Mouse (Mus musculus): ENCODE results near the gene Kcne3.
A peak's percentile ranks its signal among the peaks of the same experiment; 100 is the strongest.

The Kcne3 gene

DNA sequence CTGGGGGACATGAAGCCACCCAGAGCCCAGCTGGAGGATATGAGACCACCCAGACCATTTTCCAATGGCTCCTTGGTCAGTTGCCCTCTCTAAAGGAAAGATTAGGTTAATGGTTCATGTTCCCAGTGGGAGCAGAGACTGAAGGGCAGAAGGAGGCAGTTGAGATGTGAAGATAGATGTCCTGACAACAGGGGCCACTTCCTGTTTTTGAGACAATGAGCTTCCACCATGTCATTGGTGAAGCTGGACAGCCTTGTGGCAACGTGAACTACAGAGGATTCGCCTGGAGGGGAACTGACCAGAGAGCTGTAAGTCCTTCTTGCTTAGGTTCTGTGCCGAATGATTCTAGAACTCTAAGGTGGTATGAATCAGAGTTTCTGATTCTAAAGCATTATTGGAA is at the start of gene Kcne3:
Kcne3 (plus strand) TSS at position 234 of the 400 bp plus-strand sequence.
- no peak for DNase-seq (ENCODE audit: low spot score)

DNA sequence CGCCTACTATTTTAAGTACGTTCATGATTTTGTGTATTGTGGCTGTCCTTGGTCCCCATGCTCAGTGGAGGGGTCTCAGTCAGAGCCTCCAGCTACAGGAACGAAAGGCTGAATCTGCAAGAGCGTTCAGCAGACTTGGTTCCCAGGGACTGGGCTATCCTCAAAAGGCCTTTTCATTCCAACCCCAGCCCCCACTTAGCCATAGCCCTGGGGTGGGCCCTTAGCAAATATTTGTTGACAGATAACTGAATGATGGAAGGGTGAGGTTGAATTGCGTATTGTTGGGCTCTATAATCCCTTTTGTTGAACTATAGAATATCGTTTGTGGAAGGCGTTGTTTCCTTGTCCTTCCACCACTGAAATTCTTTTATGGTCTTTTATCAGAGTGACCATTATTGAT is 49.8 kb upstream of the Kcne3 start:
- no peak for DNase-seq (ENCODE audit: low spot score)

DNA sequence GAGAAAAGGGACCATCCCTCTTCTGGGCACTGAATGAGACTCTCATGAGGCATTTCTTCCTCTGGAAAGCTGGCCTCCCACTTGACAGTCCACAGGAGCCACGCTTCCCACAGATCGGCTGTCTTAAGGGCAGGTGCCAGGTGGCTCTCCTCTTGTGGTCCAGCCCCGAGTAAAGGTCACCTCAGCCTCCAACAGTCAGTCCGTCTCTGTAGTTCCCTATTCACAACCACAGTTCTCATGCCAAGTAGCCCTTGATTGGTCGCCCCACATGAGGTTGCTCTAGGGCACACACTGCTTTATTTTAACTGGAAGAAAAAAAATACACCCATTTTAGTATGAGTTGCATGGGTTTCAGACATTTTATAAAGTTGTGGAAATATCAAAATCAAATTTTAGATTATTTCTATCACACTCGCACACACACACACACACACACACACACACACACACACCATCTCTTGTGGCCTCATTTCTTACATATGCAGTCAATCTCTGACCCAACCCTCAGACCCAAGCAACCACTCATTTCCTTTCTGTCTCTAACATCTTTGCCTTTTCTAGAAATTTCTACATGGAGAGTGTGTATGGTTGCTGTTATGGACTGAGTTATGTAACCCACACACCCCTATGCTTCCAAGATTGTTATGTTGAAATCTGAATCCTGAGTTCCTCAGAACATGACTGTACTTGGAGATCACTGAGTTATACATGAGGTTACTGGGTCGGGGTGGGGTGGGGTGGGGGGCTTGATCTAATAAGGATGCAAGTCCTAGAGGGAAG is 47.9 kb upstream of the Kcne3 start:
- DNase-seq (ENCODE audit: low spot score), result no peak

DNA sequence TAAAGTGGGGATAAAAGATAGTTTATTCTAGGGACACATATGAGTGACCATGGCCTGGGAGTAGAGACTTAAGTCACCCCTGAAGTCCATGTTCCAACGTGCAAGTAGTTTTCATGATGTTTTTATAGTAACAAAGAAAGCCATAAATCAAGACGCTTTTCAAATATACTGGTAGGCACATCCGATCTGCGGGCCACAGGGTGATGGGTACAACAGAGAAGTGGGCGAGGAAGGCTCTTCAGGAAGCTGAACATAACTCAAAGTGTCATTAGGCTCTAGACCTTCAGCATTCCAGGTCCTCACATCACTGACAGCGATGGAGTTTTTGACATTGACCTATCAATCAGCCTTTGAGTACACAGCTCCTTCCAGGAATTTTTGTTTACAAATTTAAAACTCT is 45.7 kb upstream of the Kcne3 start:
- DNase-seq (ENCODE audit: low spot score), result no peak

DNA sequence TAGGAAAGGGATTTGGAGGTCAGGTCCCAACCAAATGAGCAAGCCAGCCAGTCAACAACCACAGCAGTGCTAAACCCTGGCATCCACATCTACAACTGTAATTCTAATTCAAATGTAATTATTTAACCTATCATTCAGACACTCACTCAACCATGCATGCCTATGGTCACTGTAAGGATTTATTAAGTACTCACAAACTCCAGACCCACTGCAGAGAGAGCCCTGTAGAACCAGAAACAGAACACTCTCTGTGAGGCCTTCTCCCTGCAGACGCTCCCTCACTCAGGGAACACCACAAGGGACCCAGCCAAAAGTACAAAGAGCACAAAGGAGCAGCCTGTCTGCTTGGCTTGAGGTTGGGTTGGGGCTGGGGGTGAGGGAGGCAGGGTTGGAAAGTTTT is 43.9 kb upstream of the Kcne3 start:
- no peak for DNase-seq (ENCODE audit: low spot score)

DNA sequence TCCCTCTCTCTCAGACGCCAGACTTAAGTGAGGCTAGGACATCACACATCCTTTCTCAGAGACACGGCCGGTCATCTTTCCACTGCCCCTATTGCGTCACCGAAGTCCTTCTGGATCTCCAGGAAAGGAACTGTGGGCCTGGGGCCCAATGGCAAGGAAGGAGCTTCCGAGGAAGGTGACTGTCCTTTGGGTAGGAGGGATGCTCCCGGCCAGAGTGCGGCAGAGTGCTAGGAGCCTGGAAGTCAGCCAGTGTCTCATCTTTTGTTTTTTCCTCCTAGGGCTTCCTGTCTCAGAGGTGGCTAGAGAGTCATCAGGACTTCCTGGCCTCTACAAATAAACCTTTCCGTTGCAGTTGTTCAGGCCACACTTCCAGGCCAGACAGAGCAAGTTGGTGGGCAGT is 39.3 kb upstream of the Kcne3 start:
- DNase-seq (ENCODE audit: low spot score), result no peak

DNA sequence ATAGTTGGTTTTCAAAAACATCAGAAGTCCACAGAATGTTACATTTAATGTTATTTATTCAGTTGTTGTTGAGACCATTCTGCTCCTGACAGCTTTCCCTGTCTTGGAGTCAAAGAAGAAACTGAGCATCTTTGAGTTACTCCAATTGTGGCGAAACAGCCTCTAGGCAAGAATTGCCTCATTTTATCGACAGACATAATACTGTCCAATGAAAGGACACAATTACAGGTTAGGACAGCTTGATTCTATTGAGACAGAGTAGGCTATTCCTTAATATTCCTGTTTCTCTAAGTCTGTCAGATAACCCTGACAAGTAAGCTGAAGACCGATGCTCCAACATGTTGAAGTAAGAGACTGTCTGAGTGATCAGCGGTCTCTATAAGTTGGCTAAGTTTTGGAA is 38.2 kb upstream of the Kcne3 start:
- no peak for DNase-seq (ENCODE audit: low spot score)

DNA sequence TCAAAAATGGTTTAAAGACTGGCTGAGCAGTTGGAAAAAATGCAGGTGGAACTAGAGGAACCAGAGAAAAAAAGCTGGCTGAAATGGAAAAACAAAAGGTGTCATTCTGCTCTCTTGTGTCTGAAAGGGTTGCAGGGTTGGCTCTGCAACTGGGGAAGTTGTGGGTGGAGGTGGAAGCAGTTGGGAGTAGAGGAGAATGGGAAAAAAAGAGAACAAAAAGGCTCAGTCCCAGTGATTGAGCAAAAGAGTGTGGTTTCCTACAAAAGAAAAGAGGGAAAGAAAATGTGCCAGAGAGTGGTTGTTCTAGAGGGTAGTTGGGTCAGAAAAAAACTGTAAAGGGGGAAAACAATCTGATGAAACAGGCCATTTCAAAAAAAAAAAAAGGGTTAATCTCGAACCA is 35.7 kb upstream of the Kcne3 start:
- no peak for DNase-seq (ENCODE audit: low spot score)

DNA sequence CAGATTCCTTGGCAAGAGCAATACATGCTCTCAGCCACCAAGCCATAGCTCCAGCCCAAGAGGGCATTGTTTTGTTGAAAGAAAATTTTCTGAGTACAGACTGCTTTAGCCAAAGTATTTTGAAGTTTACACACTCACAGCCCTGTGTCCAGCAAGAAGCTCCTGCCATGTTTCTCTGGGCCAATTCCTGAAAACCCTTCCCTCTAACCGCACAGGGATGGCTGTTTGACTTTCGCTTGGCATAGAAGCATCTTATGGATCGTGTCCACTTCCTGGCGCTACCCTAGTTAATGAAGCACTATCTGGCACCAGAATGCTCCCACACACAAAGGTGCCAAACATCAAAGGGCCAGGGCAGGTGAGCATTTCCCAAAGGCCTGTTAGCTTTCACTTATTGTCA is 27.7 kb upstream of the Kcne3 start:
- no peak for DNase-seq (ENCODE audit: low spot score)

DNA sequence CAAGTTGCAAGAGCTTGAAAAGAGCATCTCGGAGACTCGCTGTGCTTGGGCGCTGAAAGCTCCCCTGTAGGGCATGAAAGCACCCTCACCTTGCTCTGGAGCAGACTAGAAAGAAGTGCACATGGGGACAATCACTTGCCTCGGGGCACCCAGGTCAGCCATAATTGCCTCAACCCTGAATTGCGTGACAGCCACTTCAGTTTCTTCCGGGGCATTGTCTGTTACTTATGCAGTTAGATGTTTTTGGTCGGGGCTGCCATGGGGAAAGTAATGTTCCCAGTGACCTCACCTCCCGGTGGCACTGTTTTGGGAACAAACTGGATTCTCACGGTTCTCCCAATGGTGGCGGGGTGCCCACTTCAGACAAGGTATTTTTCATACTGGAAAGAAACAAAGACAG is 26.2 kb upstream of the Kcne3 start:
- no peak for DNase-seq (ENCODE audit: low spot score)

DNA sequence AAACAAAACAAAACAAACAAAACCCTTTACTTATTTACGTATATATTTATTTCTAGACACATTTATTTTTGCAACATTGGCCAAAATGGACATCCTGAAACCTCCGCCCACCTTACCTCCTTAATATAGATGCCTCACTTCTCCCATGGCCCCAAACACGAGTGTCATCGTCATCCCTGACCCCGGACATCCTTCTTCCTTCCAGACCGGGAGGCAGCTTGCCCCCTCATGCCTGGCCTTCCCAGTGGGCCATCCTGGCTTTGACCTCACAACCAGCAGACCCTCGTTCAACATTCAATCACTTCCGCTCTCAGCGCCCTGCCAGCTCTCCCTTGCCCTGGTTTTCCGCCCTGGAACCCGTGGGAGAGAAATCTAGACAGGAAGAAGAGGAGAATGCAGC is 25.7 kb upstream of the Kcne3 start:
- DNase-seq (ENCODE audit: low spot score), result no peak

DNA sequence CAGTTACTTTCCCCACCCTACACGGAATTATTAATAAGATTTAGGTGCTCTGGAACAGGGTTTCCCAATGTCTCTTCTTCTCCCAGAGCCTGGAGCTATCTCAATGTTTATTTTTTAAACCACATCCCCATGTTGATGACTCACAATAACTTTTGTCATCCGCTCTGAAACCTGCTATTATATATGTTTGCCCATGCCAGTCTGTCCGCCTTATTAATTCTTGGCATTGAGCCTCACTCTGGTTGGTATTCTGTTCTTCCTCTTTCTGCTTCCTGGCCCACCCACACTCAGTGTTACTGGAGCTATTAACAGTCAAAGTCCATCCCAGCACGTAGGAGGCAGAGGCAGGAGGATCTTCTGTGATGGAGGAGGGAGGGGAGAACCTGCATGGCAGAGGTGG is 18.6 kb upstream of the Kcne3 start:
- no peak for DNase-seq (ENCODE audit: low spot score)

DNA sequence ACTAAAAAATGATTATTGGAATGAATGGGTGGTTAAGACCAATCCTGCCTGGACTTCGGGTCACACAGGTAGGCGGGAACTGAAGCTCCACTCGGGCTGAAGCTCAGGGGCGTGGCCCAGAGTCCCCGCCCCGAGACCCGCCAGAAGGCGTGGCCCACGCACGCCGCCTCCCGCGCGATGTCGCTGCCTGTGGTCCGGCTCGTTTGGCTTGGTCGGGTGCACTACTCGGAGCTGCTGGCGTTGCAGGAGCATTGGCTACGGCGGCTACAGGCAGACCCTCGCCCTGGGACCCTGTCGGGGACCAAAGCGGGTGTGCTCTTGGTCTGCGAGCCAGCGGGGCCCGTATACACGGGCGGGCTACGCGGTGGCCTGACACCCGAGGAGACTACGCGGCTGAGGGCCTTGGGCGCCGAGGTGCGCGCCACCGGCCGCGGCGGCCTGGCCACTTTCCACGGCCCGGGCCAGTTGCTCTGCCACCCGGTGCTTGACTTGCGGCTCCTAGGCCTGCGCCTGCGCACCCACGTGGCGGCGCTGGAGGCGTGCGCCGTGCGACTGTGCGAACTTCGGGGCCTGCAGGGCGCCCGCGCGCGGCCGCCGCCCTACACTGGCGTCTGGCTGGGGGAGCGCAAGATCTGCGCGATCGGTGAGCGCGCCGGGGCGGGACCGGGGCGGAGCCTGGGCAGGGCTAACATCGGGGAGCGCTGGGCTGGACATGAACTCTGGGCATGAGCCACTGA is 17.0 kb upstream of the Kcne3 start, which contains the start of gene Lipt2:
Lipt2 (plus strand) TSS at position 173 of the 737 bp plus-strand sequence.
- peak; percentile 88 for DNase-seq (ENCODE audit: low spot score)

DNA sequence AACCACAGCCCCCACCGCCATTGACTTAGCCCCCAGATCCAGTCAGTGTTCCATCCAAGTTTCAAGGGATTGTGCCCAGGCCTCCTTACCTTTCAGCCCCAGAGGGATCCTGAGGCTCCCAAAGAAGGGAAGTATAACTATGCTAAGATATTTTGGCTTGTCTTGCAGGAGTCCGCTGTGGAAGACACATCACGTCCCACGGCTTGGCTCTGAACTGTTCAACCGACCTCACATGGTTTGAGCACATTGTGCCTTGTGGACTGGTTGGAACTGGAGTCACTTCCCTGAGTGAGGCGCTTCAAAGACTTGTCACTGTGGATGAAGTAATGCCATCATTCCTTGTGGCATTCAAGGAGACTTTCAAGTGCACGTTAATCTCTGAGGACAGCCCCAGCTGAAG is 16.3 kb upstream of the Kcne3 start:
- DNase-seq (ENCODE audit: low spot score), result no peak

DNA sequence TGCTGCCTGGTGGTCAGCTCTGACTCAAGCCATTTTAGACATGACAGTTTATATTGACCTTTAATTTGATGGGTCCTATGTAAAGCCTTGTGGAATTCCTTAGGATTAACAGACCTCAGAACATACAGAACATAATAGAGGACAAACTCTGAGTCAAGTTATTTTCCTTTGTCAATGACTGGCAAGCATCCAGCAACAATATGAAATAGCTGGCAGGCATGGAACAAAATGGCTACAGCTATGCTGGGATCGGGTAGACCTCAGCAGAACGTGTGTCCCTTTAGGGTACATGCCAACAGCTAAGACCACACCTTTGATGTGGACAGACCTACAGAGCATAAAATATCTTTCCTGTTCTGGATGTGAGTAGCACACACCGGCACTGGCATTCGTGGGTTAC is 12.8 kb upstream of the Kcne3 start:
- no peak for DNase-seq (ENCODE audit: low spot score)

DNA sequence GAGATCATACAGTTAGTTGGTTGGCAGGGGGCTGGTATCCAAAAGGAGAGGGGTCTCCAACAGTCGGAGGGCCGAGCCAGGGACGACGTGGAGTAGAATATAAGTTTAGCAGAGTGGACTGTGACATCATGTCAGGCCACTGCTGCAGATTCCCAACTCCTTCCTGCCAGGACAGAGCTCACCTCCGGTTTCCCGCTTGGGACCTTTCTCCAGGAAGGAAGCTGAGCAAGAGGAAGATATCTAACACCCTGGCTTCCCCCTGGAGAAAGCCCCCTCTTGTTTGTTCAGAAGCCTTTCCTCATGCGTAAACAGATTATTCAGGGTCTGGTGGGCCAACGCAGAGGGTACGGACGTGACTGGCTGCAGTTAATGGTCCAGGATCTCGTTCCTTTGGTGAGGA is 7.6 kb upstream of the Kcne3 start:
- DNase-seq (ENCODE audit: low spot score), result no peak

DNA sequence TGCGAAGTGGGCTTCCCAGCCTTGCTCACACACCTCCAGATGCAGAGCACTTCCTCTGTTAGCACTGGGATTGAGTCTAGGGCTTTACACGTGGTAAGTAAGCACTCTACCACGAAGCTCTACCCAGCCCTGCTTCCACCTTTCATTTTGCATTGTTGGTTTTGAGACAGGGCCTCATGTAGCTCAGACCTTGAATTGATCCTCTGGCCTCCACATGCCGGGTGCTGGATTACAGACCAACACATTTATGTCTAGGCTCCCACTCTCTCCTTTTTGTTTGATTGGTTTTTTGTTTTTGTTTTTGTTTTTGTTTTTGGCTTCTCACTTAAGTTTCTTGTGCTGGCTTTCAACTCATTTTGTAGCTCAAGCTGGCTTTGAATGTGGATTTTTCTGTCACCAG is 5.5 kb upstream of the Kcne3 start:
- DNase-seq (ENCODE audit: low spot score), result no peak

DNA sequence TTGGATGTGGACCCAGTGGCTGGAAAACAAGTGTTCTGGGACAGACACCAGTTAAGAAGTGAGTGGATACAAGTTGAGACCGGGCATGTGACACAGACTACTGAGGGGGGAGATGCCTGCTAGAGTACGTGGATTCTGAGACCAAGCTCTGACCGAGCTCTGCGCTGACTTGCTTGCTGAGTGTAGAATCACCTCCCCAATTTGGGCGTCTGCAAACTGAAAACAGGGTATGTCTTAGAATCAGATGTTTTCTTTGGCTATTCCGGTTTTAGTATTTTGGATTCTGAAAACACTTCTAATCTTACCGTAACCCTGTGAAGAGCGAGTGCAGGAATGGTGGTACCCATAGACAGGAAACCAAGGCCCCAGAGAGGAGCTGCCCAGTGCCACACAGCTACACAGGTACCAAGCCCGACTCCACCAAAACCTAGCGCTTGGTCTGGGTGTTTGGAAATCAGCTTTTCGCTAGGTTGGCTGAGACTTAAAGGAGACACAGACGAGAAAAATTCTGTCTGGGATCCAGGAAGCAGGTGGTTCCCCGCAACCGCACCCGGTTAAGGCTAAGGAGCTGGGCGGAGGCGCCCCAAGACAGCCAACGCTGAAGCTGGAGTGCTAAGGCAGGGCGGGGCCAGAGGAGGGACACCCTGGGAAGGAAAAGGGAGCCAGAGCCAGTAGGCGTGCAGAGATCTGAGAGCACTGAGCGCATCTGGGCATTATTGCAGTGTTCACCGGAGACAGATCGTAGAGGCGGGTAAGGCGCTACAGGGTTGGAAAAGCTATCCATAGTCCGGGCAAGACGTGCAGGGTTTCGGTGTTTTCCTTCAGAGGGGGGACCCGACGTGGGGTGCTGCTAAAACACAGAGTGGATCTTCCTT is 2.0 kb downstream of the Kcne3 start:
- peak; percentile 25 for DNase-seq (ENCODE audit: low spot score)

DNA sequence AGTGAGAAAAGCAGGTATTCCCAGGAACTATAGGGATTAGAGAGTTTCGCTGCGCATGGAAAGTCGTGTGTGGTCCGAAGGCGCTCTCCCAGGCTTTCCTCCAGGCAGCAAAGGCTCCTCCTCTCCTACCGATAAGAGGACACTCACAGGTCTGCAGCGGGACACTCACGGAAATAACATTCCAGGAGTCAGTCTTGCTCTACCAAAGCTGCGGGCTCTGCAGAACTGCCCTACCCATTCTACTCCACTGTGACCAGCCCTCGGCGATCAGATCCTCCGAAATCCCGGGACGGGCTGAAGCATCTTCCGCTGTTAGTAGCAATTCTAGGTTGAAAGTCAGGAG is 2.6 kb downstream of the Kcne3 start:
- DNase-seq (ENCODE audit: low spot score), result no peak

DNA sequence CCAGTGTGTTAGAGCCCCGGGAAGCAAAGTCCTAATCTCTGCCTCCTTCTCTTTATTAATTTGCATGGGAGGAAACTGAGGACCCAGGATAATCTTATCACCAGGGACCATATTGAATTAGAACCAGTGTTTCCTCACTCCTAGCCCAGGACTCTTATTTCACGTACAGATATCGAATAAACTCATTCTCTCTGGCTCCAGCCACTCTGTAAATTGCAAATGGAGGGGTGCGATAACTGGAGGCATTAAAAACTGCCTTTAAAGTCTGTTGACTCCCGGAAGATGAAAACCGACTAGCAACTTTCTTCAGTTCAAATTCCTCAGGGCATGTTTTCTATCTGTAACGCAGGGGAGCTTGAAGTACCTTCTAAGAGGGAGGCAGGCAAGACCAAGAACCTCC is 3.1 kb downstream of the Kcne3 start:
- no peak for DNase-seq (ENCODE audit: low spot score)

DNA sequence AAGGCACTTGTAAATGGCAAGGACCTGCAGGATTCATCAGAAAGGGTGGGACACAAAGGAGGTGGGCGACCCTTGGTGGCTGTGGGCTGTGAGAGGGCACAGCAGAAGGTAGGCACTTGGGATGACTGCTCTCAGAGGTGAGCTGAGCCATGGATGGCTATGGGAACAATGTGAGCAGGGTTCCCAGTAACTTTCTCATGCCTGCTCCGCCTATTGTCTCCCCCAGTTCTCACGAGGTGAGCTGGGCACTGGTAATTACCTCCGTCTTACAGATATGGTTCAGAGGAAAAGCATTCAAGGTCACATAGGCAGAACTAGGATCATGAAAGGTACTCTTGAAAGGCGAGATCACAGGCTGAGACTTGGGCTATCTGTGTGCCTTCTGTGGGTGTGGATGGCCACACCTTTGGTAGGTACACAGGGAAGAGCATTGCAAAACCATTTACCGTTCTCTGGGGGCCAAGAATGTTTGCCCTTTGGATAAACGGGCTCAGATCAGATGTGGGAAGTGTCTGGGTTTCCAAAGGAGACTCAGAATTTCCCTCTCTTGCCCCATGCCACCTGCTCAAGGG is 3.6 kb downstream of the Kcne3 start:
- no peak for DNase-seq (ENCODE audit: low spot score)

DNA sequence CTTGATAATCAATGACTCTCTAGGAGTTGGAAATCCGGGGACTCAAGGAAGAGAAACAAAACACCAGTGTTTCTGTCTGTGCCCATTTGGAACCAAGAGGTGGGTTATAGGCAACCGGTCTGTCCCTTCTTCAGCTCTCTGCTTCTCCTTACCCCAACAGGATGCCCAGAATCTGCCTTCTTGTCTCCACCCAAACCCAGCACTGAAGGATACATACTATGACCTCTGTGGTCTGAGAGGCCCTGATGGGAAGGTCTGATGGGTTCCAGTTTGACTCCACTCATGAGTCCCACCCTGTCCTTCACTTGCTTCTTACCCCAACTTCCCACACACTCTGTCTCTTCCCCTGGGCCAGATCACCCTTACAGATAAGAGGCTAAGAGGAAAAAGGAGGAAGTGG is 4.9 kb downstream of the Kcne3 start:
- DNase-seq (ENCODE audit: low spot score), result no peak

DNA sequence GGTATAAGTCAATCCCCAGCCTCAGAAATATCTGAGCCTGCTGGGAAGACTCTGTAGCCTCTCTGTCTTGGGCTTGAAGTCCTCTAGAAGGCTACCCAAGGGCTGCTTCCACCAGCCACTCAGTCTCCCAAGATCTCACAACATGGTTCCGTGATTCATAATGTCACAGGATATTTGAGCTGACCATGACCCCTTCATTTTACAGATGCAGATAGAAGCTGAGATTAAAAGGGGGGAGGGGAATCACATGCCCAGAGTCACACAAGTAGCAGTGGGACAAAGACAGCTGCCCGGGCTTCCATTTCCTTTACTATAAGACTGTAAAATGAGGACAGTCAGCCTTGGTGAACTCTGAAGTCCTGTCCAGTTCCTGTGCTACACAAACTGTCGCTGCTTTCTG is 5.3 kb downstream of the Kcne3 start:
- no peak for DNase-seq (ENCODE audit: low spot score)

All from T-cell, adult 2 months (primary cell).